Mouse (Mus musculus) adrenal gland, postnatal 4 days (tissue): Measurements from ENCODE around the gene Cnksr3. TPM values are rescaled to one million over a fixed set of nuclear protein-coding genes. Genes with fewer than 3 reads are reported as not detected.
A peak's percentile ranks its signal among the peaks of the same experiment; 100 is the strongest.

Experiments used
- DNase-seq, 2 experiments: peaks; one replicate each; pipeline ENCODE4 v3.0.0; 2021 to 2022; ENCODE audit warnings: low spot score in 2 of 2, mixed read lengths in 2 of 2
- total RNA-seq, 2 experiments: library from RNA; stranded (reverse); gene quantifications; 2 replicates each; pipeline ENCODE4 v1.2.3; 2021

Cnksr3 gene
- total RNA-seq, 2 experiments from 2014 or later: 18.1 to 21.3 TPM

DNA sequence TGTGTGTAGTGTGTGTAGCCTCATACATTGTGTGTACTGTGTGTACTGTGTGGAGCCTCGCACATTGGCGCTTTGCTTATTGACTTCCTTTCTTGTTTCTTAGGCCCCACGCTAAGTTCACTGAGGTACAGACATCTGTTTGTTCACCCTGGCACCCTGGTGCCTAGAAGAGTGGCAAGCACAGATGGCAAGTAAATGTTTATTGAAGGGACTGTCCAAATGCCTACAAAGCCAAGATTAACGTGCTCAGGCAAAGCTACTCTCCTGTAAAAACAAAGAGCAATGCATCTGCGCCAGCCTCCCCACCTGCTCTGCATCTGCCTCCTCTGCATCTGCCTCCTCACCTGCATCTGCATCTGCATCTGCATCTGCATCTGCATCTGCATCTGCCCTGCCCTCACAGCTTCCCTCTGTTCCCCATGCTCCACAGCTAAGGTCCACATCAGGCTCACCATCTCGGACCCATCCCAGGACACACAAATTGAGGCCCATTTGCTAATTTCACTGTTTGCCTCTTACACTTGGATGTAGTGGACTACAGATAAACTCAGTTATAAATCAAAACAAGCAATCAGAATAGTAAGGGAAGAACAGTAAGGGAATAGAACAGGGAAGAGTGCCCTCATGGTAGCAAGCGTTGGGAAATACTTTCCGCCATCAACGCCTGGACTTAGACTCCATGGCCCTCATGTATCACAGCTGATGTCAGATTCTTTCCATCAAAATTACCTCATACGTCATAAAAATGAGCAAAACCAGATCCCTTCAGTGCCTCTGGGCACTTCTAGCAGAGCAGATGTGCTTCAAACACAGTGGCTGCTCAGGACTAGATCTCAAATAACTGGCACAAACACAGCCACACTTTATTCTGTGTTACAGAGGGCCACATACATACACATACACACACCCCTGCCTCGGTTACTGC lies 62.1 kb downstream of the Cnksr3 start:
- DNase-seq: no peak

DNA sequence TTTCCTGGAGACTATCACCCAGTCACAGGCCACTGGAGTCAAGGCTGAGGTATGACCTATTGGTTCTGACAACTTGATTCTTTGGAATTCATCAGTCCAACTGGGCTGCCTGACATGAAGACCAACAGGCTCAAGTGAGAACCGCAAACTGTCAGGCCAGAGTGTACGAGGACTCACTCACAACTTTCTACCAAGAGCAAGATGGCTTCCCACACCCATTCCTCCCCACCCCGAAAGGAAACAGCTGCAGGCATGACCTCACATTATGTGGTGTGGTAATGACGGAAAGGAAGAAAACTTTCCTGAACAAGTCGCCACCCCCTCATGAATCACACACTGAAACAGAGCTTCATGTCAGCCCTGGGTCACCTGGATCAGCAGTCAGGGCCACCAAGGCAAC lies 66.4 kb downstream of the Cnksr3 start:
- DNase-seq: no peak

DNA sequence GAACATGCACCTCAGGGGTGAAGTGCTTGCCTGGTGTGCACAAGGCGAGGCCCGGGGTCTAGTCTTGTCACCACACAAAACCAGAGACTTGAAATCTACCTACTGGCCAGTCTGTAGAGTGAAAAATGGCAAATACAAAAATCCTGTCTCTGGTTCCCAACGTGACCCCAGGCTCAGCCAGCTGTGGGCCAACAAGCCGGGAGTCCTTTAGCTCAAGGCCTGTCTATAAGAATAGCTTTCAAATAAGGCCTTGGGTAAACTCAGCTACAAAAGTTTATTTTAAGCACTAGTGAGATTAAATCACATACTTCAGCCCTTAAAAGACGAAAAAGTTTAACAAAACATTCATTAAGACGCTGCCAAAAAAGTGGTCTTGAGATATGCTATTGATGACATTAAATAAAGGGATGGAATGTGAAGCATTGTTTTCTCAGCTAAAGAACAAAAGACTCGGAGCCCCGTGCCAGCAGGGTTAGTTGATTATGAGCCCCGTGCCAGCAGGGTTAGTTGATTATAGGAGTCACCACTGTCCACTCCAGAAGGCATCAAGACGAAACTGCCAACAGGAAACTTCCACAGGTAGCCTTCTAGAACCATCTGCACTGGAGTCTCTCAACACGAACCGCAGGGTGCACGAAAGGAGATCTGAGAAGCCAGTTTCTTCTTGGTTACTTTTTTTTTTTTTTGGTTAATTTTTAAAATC lies 67.8 kb downstream of the Cnksr3 start:
- no peak for DNase-seq

DNA sequence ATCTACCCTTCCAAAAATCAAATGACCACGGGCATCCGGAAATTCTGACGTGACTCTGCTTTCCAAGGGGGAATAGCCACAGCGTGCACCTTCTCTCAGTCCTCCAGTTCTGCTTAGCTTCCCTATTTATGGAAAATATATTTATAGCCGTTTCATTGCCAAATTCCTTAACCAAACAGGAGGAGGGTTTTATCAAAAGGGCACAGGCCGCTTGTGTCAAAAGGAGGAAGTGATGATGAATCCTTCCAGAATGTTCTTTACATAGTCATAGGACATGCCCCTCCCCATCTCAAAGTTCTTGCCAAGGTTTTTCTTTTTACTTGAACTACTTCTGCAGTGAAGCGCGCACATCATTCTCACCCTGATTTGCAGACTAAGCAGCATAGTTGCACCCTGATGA lies 69.8 kb downstream of the Cnksr3 start:
- no peak for DNase-seq

DNA sequence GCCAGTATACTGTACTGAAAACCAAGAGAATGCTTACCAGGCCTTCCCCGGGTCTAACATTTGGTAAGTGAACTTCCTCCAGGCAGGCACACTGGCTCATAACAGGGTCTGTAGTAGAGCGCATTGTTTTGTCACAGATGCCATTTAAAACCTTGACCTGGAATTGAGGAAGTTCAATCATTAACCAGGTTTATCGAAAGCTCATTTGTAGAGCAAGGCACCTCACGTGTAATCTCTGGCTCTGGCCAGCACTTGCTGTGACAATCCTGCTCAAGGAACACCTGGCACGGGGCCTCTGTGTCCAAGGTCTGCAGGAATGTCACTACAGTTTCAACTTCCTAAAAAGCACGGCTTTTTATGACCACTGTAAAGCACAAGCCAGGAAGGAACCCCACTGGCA lies 71.8 kb downstream of the Cnksr3 start:
- DNase-seq: no peak

DNA sequence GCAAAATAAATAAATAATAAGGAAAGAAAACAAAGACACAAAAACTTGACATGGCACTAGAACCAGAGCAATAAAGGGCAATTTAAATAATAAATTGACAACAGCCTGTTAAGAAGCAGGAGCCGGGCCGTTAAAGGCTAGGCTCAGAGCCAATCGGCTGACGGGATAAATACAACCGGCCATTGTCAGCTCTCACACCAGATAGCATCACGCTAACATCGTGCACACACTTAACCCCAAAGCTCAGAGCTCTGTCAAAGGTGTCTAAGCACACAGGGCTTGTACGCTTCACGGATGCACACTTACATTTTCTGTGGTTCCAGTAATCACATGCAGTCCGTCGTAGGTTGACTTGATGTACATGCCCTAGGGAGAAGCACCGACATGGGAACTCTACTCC lies 74.0 kb downstream of the Cnksr3 start:
- no peak for DNase-seq

DNA sequence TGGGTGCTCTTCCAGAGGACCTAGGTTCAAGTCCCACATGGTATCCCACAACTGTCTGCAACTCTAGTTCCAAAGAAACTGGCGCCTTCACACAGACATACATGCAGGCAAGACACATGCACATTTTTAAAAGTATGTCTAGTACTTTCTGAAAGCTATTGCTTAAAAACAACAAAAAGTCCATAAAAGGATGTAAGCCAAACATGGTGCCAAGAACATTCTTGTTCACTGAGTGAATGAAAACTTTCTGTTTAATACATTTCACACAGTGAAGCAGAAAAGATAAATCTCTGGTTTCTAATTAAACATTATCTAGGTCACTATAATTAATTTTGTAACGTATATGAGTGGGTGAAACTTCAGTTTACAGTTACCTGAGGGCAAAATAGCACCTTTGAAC lies 76.3 kb downstream of the Cnksr3 start:
- DNase-seq: no peak

DNA sequence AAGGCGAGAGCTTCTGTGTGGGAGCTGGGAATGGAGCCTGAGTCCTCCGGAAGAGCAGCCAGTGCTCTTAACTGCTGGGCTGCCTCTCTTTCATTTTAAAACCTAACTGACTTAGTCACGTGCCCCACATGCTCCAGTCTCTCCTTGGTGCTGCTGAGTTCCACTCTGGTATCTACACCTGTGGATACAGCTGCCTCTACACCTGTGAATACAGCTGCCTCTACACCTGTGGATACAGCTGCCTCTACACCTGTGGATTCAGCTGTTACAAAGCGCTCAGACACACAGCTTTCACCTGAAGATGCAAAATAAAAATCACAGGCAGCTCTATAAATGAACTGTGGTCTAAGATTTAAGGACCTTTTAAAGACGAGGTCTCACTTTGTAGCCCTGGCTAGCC lies 79.0 kb downstream of the Cnksr3 start:
- DNase-seq: no peak

DNA sequence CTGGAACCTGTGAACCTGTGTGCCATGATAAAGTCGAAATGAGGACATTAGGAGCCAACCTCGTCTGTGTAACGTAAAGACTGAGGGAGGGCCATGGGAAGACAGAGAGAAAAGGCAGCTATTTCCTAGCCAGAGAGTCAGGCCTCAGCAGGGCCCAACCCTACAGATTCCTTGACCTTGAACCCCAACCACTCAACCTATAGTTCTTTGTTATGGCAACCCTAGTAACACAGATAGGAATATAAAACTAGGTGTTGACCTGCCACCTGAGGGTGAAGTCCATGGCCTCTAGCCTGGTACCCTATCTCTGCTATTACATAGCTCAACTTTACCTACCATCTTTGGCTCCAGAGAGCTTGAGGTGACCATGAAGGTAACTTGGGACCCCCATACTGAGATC lies 80.6 kb downstream of the Cnksr3 start:
- no peak for DNase-seq

DNA sequence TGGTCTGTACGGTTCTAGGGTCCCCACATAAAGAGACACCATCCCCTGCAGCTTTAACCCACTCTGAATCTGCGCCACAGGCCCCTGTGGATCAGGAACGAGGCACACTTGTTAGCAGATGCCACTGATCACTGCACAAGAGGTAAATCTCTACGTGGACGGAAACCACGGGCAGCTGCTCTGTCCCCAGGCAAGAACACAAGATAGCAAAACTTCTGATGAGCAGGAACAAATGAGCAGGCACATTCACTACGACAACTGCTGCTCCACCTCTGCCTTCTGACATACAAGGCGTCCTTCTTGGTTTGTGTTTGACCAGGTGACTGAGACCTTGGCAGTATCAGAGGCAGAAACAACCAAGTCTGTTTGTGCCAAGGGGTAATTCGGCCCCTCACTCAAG lies 84.2 kb downstream of the Cnksr3 start:
- DNase-seq: no peak

DNA sequence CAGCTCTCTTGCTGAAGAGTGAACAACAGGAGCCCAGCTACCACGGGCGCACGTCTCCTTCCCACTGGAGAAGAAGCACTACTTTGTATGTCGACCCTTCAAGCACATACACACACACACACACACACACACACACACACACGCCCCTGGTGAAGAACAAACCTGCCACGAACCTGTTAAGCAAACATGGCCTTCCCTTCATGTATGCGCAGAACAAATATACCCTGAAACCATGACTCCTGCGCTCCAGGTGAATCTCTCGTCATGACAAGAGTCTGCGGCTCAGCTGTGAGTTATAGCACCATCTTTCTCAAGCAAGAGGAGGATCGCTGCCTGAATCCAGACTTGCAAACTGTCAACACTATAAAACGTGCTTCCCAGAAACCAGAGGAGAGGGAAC lies 85.2 kb downstream of the Cnksr3 start:
- no peak for DNase-seq

DNA sequence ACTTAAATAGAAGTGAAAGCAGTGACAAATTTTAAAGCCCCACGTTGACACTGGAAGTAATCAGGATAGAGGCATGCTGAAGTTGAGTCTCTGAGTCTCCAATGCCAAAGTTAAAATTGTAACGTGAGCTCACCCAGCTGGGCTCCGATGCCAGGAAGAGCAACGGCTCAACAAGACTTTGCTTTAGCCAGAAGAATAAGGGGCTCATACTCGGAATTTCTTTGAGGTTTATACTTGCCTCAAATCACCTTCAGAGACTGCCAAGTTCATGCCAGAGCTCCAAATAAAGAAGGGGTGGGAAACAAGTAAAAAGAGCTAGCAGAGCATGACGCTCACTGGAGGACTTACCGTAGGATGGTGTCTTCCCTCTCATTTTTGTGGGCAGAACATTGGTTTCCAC lies 85.8 kb downstream of the Cnksr3 start:
- DNase-seq: no peak

DNA sequence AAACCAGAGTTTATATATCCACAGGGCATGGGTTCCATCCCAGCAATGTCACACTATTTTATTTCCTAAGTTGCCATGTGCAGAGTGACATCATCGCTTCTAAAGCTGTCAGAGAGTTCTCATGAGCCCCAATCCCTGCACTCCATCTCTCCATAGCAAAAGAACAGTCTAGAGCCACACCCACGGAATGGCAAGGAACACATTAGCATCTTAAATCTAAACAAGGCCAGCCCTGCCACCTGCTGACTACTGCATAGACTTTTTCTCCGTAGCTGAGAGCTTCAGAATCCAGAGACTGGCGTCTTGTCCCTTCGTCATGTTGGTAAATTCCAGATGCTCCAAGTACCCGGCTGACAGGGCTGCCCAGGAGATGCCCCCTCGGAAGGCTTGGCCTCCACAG lies 87.0 kb downstream of the Cnksr3 start:
- no peak for DNase-seq

DNA sequence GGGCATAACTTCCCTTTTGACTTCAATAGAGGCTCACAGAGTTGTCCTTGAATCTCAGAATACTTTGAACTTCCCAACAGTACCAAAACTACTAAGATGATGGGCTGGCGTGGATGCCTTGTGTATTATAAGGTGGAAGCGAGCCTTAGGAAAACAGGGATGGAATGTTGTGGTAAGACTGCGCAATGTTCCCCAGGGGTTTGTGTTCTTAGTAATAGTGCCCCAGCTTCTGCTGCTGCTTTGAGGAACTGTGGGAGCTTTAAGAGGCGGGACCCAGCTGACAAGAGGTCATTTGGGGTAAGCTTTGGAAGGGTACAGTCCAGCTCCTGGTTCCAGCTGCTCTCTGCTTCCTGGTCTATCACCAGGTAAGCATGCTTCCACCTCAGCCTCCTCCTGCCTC lies 89.7 kb downstream of the Cnksr3 start:
- no peak for DNase-seq

DNA sequence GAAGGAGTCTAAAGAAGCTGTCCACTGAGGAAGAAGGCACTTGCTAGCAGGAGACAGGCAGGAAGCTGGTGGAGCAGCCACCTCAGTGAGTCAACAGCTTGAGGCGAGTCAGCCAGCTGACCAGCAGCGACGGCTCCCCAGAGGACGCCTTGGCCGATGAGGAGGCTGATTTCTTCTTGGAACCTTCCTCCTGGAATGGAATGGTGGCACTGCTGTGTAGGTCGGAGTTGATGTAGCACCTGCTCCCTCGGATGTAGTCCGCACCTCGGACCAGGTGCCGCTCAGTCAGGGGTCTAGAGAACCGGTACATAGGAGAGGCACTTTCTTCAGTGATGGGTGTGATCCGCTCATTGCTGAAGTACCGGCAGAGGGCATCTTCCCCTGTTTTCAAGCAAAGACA lies 91.8 kb downstream of the Cnksr3 start:
- DNase-seq: no peak

DNA sequence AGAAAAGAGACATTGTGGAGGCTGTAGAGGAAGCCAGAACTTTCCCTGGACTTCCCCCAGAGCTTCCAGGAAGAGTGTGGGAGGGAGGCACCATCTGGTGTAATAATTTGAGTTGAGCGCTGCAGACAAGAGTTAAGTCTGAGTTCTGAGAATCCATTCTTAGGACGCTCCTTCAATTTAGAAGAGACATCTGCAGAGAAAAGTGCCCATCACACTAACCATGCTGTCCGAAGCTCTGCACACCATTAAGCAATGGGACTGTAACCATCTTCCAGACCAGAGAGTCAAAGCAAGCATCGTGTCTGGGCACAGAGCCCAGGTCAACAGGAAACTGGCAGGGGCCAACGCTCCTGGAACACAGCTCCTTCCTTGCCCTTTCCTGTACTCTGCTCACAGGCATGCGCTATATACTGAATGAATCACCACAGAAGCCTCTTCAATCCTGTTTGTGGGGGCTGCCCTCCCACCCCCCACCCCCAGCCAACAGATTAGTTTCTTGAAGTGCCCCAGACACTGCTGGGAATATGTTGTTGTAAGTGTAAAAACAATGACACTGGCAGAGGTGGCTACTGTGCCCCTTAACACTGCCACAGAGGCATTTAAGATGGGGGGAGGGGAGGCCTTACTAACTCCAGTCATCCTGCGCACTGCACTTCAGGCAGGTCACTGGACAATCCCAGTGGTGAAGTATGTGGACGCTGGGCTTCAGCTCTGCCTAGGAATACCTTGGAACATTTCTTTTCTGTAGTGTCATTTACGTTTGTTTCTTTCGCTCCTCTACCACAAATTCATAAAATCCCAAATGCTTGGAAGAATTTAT lies 93.6 kb downstream of the Cnksr3 start:
- DNase-seq: peak in 1 of 2 experiments; percentile 26

DNA sequence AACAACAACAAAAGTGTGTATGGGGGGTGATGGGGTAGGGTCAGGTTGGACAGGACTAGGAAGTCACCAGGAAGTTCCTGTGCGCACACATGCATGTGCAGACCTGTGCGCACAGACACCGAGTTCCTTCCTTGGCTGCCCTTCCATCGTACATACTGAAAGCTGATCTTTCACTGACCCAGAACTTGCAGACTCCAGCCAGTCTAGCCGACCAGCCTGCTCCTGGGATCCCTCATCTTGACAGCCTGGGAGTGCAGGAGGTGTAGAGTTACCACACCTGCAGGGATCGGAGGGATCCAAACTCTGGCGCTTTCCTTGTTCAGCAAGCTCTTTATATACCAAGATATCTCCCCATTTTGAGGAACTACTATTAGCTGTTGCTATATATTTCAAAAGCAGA lies 94.3 kb downstream of the Cnksr3 start:
- no peak for DNase-seq

DNA sequence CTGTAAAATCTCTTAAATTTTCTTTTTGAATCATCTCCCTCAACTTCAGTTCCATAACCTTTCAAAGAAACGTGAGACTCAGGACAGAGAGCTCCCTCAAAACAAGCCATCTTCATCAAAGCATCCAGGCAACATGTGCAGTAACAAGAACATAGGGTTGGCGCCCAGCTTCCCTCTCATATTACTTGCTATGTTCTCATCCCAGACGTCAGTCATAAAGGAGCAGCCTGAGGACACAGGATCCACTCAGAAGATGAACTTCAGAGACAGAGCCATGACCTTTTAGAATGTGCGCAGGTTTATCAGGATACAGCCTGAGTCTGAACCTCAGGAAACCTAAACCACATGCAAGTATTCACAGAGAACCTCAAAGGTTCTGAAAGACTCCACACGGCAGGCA lies 97.2 kb downstream of the Cnksr3 start:
- no peak for DNase-seq

DNA sequence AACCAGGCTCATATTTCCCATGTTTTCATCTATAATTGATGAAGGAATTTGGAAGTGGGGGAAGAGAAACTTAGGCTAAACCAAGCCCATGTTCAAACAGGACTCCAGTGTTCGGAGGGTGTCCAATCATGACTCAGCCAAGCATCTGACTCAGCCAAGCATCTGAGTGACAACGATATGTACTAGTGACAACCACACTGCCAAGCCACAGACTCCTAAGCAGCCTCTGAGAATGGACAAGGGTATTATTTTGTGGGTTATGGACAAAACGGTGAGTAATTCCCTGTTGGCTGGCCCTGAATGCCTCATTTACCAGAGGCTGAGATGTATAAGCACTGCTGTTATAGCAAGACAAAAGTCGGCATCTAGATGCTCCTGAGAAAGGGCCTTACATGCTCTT lies 98.3 kb downstream of the Cnksr3 start:
- no peak for DNase-seq

DNA sequence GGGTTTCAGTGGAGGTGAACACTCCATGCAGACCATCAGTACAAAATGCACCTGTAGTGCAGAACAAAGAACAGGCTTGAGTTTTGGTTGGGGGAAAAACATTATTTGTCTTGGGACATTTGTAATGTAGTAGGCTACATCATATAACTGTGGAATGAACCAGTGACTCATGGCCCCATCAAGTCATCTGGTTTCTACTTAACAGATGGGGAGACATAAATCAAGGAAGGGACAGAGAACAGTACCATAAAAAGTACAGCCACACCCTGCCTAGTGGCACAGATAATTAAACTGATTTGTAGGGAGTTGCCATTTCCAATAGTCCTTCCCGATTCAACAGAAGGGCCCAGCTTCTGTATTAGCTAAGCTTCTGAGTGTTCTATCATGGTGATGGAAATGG lies 98.9 kb downstream of the Cnksr3 start:
- DNase-seq: no peak

DNA sequence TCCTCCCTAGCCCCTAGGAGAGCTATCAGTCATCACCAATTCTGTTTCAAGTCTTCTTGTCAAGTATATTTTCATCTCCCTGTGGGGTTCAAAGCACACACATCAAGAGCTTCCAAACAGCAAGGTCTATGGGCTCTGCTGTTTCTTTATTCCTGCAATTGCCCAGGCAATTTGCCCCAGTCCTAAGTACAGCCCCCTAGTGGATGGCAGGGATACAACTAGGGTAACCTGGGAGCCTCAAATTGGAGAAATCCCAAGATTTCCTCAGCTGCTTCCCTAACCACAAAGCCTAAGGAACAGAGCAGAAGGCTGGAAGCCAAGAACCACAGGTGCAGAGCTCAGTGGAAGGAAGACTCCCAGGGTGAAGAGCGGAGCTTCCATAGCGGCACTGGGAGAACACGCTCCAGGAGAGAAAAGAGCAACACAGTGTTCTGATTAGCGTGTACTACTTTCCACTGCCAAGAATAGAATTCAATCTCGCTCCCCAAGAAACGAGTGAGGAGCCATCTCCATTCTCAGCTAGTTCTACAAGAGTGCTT lies 100.5 kb downstream of the Cnksr3 start:
- no peak for DNase-seq

DNA sequence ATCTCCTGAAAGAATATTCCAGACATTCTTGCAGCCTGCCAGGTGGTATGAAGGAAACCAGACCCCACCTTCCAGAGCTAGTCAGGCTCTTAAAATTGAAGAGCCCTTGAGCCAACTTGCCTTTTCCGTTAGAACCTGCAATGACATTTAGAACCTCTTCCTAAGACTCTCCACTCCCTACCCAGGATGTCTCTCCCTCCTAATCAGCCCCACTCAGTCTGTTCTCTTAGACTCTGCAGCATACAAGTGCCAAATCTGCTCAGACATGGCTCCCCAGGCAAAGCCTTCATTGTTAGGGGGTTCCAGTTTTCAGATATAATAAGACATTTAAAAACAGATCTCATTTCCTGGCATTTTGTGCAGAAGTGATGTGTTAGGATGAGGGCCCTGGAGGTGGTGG lies 108.2 kb downstream of the Cnksr3 start:
- no peak for DNase-seq
